Mouse (Mus musculus) liver, embryonic 12.5 days (tissue): ENCODE measurements at regions not wholly inside any gene's neighbourhood (a gene's known extent, or its start where the extent isn't known, plus 50 kb on each side); places are given as distances from the start of the nearest gene placed in this dataset.

Experiments used
- ATAC-seq: fragments of 200-750 bp; cut with Nextera tagmentation; 2 replicates; pipeline ENCODE4 v1.8.0; 2017; ENCODE audit warnings: moderate number of reproducible peaks, mild to moderate bottlenecking, moderate library complexity
- H3K27ac ChIP-seq: fragments of 300-500 bp; sonication (generic); 2 replicates; pipeline ENCODE4 v1.5.1; 2016; ENCODE audit warnings: mild to moderate bottlenecking
- H3K27me3 ChIP-seq: fragments of 300-500 bp; sonication (generic); replicated peaks from 2 replicates; pipeline ENCODE4 v1.6.1; 2016; ENCODE audit warnings: mild to moderate bottlenecking, moderate library complexity
- H3K36me3 ChIP-seq: fragments of 300-500 bp; sonication (generic); 2 replicates; pipeline ENCODE4 v1.6.1; 2016; ENCODE audit warnings: mild to moderate bottlenecking, moderate library complexity
- H3K4me1 ChIP-seq: fragments of 300-500 bp; sonication (generic); 2 replicates; pipeline ENCODE4 v1.6.1; 2016
- H3K4me2 ChIP-seq: fragments of 300-500 bp; sonication (generic); 2 replicates; pipeline ENCODE4 v1.6.1; 2016; ENCODE audit warnings: mild to moderate bottlenecking, moderate library complexity
- H3K4me3 ChIP-seq: fragments of 300-500 bp; sonication (generic); 2 replicates; pipeline ENCODE4 v1.5.1; 2016; ENCODE audit warnings: mild to moderate bottlenecking, moderate library complexity
- H3K9ac ChIP-seq: fragments of 300-500 bp; sonication (generic); 2 replicates; pipeline ENCODE4 v1.6.1; 2016; ENCODE audit warnings: mild to moderate bottlenecking, moderate library complexity
- H3K9me3 ChIP-seq: fragments of 300-500 bp; sonication (generic); replicated peaks from 2 replicates; pipeline ENCODE4 v1.6.1; 2016; ENCODE audit warnings: mild to moderate bottlenecking, moderate library complexity
- WGBS: fragments of 180-500 bp; shearing (Covaris S2); methylation state at CpG from one replicate; pipeline ENCODE4 v1.1.7; 2016; ENCODE audit not compliant: insufficient replicate concordance; 5-methylcytosine and 5-hydroxymethylcytosine counted together

DNA sequence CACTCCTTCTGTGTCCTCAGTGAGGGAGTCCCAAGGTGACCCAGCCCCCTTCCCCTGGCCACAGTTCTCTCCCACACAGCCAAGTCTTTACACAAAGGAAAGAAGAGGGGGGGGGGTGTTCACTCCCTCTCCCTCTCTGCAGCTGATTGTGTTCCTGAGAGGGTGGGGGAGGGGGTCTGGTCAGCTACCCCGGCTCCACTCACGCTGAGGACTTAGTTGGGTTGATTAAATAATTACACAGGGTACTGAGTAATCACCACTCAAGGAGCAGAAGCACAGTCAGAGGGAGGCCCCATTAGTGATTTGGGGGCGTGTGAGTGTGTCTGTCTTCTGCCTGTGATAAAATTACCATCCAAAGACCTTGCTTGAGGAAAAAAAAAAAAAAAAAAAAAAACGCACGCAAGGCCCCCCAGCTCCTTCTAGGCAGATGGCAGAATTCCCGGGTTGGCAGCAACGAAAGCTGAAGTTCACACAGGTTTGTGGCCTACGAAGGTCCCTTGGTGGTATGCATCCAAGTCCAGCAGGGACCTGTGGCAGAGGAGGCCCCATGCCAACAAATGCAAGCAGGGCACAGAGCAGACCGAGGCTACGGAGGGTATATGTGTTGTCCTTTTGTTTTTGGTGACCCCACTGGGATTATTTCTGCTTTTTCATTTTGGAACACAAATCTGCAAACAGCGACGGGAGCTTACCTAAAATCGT lies 55.3 kb upstream of the Top1 start:
- H3K27ac ChIP-seq, result no peak overlapping the region
- no peak overlapping the region for H3K4me3 ChIP-seq
- peaks cover 12% of the 10 kb centered on the region; the same call in 1 of the 2 replicates for H3K27me3 ChIP-seq
- no peaks in the 10 kb centered on the region for H3K4me1 ChIP-seq
- H3K36me3 ChIP-seq, result no peaks in the 10 kb centered on the region
- no peak overlapping the region for H3K9ac ChIP-seq
- H3K4me2 ChIP-seq, result no peak overlapping the region
- ATAC-seq, result no peak
- H3K9me3 ChIP-seq, result no peaks in the 10 kb centered on the region
- 48% methylated on average over 13 of the region's 13 CpGs for WGBS

DNA sequence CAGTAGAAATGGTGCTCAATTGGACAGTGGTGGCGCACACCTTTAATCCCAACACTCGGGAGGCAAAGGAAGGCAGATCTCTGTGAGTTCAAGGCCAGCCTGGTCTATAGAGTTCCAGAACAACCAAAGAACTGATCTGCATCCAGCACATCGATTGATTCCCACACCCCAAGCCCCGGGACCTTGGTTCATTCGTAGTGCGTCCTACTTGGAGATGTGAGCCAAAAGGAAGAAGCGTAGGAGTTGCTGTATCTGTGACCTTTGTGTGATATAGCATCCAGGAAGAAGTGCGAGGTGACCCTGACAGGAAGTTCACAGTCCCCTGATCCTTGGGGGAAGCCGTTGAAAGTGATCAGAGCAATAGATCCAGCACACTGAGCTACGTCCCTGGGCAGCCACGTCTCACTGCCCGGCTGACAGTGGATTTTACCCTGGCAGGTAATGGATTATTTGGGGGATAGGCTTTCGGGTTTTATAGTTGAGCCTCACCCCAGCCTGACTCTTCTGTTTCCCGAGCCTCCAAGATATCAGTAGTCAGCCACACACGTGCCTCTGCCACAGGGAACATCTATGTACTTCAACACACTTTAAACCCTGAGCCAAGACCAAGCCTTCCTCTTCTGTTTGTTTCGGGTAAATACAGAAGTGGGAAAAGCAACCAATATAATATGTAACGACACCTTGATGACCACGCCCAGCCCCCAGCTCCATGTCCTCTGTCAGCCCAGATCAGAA lies 54.1 kb upstream of the Top1 start:
- H3K27me3 ChIP-seq, result peaks cover 11% of the 10 kb centered on the region; the same call in 1 of the 2 replicates
- H3K4me1 ChIP-seq, result no peaks in the 10 kb centered on the region
- no peaks in the 10 kb centered on the region for H3K9me3 ChIP-seq
- no peak overlapping the region for H3K4me3 ChIP-seq
- no peaks in the 10 kb centered on the region for H3K36me3 ChIP-seq
- 58% methylated on average over 18 of the region's 18 CpGs for WGBS
- no peak overlapping the region for H3K9ac ChIP-seq
- H3K4me2 ChIP-seq, result no peak overlapping the region
- no peak for ATAC-seq
- H3K27ac ChIP-seq, result no peak overlapping the region

DNA sequence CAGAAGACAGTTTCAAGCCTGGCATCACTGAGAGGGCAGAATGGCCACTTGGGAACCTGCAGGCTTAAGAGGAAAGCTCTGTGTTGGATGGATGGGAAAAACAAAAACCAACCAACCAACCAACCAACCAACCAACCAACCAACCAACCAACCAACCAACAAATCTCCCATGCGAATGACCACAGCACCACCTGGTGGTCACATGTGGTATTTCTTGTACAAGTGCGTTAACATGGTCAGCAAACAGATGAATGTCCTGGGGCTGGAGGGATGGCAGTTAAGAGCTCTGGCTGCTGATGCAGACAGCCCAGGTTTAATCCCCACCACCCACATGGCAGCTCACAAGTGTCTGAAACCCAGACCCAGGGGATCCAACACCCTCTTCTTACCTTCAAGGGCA lies 52.7 kb upstream of the Top1 start:
- 0 out of 2 replicates have a peak, but pooled peaks cover 2% of the 10 kb centered on the region for H3K4me1 ChIP-seq
- H3K27ac ChIP-seq, result no peak overlapping the region
- no peaks in the 10 kb centered on the region for H3K9me3 ChIP-seq
- ATAC-seq, result no peak
- no peaks in the 10 kb centered on the region for H3K36me3 ChIP-seq
- H3K4me2 ChIP-seq, result no peak overlapping the region
- WGBS, result 2% methylated on average over 2 of the region's 2 CpGs
- H3K9ac ChIP-seq, result no peak overlapping the region
- peaks cover 13% of the 10 kb centered on the region; the same call in 1 of the 2 replicates for H3K27me3 ChIP-seq
- H3K4me3 ChIP-seq, result no peak overlapping the region
